Mouse (Mus musculus): ENCODE measurements around the gene Lsm7. TPM values are rescaled to one million over a fixed set of nuclear protein-coding genes. Genes with fewer than 3 reads are reported as not detected.

Lsm7 gene
- total RNA-seq, 1 experiment from 2014 or later, result 202 TPM

- ATAC-seq (replicated peaks in 1 of 2; ENCODE audit: insufficient read depth in 1 of 2, low FRiP score in 2 of 2, low TSS enrichment in 1 of 2, low read depth in 1 of 2, poor library complexity in 2 of 2, severe bottlenecking in 2 of 2), result peak in 1 of 2 experiments; percentile 46; a peak in 1 of 4 replicates
These were observed 26.3 kb upstream of the Lsm7 start for GRCm38 (mm10) chr10:80881301-80881700.

- no peak for ATAC-seq (replicated peaks in 1 of 2; ENCODE audit: insufficient read depth in 1 of 2, low FRiP score in 2 of 2, low TSS enrichment in 1 of 2, low read depth in 1 of 2, poor library complexity in 2 of 2, severe bottlenecking in 2 of 2)
These were observed 25.9 kb upstream of the Lsm7 start for GRCm38 (mm10) chr10:80880901-80881300.

- peak; percentile 65 to 68; a peak in 3 of 4 replicates for ATAC-seq (replicated peaks in 1 of 2; ENCODE audit: insufficient read depth in 1 of 2, low FRiP score in 2 of 2, low TSS enrichment in 1 of 2, low read depth in 1 of 2, poor library complexity in 2 of 2, severe bottlenecking in 2 of 2)
These were observed 25.2 kb upstream of the Lsm7 start for GRCm38 (mm10) chr10:80880131-80880641.

- no peak for ATAC-seq (replicated peaks in 1 of 2; ENCODE audit: insufficient read depth in 1 of 2, low FRiP score in 2 of 2, low TSS enrichment in 1 of 2, low read depth in 1 of 2, poor library complexity in 2 of 2, severe bottlenecking in 2 of 2)
These were observed 21.6 kb upstream of the Lsm7 start for GRCm38 (mm10) chr10:80876594-80876993.

- ATAC-seq (replicated peaks in 1 of 2; ENCODE audit: insufficient read depth in 1 of 2, low FRiP score in 2 of 2, low TSS enrichment in 1 of 2, low read depth in 1 of 2, poor library complexity in 2 of 2, severe bottlenecking in 2 of 2), result peak in 1 of 2 experiments; percentile 43; a peak in 2 of 4 replicates
These were observed 21.0 kb upstream of the Lsm7 start for GRCm38 (mm10) chr10:80876028-80876427.

- ATAC-seq (replicated peaks in 1 of 2; ENCODE audit: insufficient read depth in 1 of 2, low FRiP score in 2 of 2, low TSS enrichment in 1 of 2, low read depth in 1 of 2, poor library complexity in 2 of 2, severe bottlenecking in 2 of 2), result no peak
These were observed 19.0 kb upstream of the Lsm7 start for GRCm38 (mm10) chr10:80874035-80874434.

- ATAC-seq (replicated peaks in 1 of 2; ENCODE audit: insufficient read depth in 1 of 2, low FRiP score in 2 of 2, low TSS enrichment in 1 of 2, low read depth in 1 of 2, poor library complexity in 2 of 2, severe bottlenecking in 2 of 2), result no peak
These were observed 16.6 kb upstream of the Lsm7 start, which contains the start of gene Tmprss9 for GRCm38 (mm10) chr10:80871581-80871980. TSS of gene Tmprss9 (plus strand) at chr10:80871848.

GRCm38 (mm10) chr10:80870993-80871392 is 16.0 kb upstream of the Lsm7 start:
- no peak for ATAC-seq (replicated peaks in 1 of 2; ENCODE audit: insufficient read depth in 1 of 2, low FRiP score in 2 of 2, low TSS enrichment in 1 of 2, low read depth in 1 of 2, poor library complexity in 2 of 2, severe bottlenecking in 2 of 2)

- no peak for ATAC-seq (replicated peaks in 1 of 2; ENCODE audit: insufficient read depth in 1 of 2, low FRiP score in 2 of 2, low TSS enrichment in 1 of 2, low read depth in 1 of 2, poor library complexity in 2 of 2, severe bottlenecking in 2 of 2)
These were observed 9.4 kb upstream of the Lsm7 start for GRCm38 (mm10) chr10:80864446-80864845.

- no peak for ATAC-seq (replicated peaks in 1 of 2; ENCODE audit: insufficient read depth in 1 of 2, low FRiP score in 2 of 2, low TSS enrichment in 1 of 2, low read depth in 1 of 2, poor library complexity in 2 of 2, severe bottlenecking in 2 of 2)
These were observed 7.3 kb upstream of the Lsm7 start for GRCm38 (mm10) chr10:80862305-80862704.

- no peak; a peak in 1 of 4 replicates for ATAC-seq (replicated peaks in 1 of 2; ENCODE audit: insufficient read depth in 1 of 2, low FRiP score in 2 of 2, low TSS enrichment in 1 of 2, low read depth in 1 of 2, poor library complexity in 2 of 2, severe bottlenecking in 2 of 2)
These were observed 3.4 kb upstream of the Lsm7 start for GRCm38 (mm10) chr10:80858350-80858935.

- ATAC-seq (replicated peaks in 1 of 2; ENCODE audit: insufficient read depth in 1 of 2, low FRiP score in 2 of 2, low TSS enrichment in 1 of 2, low read depth in 1 of 2, poor library complexity in 2 of 2, severe bottlenecking in 2 of 2), result no peak
These were observed 2.8 kb upstream of the Lsm7 start for GRCm38 (mm10) chr10:80857848-80858247.

GRCm38 (mm10) chr10:80857386-80857785 is 2.4 kb upstream of the Lsm7 start:
- ATAC-seq (replicated peaks in 1 of 2; ENCODE audit: insufficient read depth in 1 of 2, low FRiP score in 2 of 2, low TSS enrichment in 1 of 2, low read depth in 1 of 2, poor library complexity in 2 of 2, severe bottlenecking in 2 of 2), result no peak

GRCm38 (mm10) chr10:80856908-80857307 is 1.9 kb upstream of the Lsm7 start:
- ATAC-seq (replicated peaks in 1 of 2; ENCODE audit: insufficient read depth in 1 of 2, low FRiP score in 2 of 2, low TSS enrichment in 1 of 2, low read depth in 1 of 2, poor library complexity in 2 of 2, severe bottlenecking in 2 of 2), result no peak

GRCm38 (mm10) chr10:80856267-80856666 is 1.3 kb upstream of the Lsm7 start:
- ATAC-seq (replicated peaks in 1 of 2; ENCODE audit: insufficient read depth in 1 of 2, low FRiP score in 2 of 2, low TSS enrichment in 1 of 2, low read depth in 1 of 2, poor library complexity in 2 of 2, severe bottlenecking in 2 of 2), result 0 out of 4 replicates have a peak, but pooled peaks of 1 of the 2 experiments have one; percentile 29

- peak in 1 of 2 experiments; percentile 5; a peak in 1 of 4 replicates for ATAC-seq (replicated peaks in 1 of 2; ENCODE audit: insufficient read depth in 1 of 2, low FRiP score in 2 of 2, low TSS enrichment in 1 of 2, low read depth in 1 of 2, poor library complexity in 2 of 2, severe bottlenecking in 2 of 2)
These were observed 702 bp upstream of the Lsm7 start for GRCm38 (mm10) chr10:80855749-80856073.

- peak; percentile 66 to 88 for ATAC-seq (replicated peaks in 1 of 2; ENCODE audit: insufficient read depth in 1 of 2, low FRiP score in 2 of 2, low TSS enrichment in 1 of 2, low read depth in 1 of 2, poor library complexity in 2 of 2, severe bottlenecking in 2 of 2)
These were observed 6.4 kb downstream of the Lsm7 start for GRCm38 (mm10) chr10:80848571-80848970.

- no peak for ATAC-seq (replicated peaks in 1 of 2; ENCODE audit: insufficient read depth in 1 of 2, low FRiP score in 2 of 2, low TSS enrichment in 1 of 2, low read depth in 1 of 2, poor library complexity in 2 of 2, severe bottlenecking in 2 of 2)
These were observed 9.3 kb downstream of the Lsm7 start for GRCm38 (mm10) chr10:80845732-80846131.

- ATAC-seq (replicated peaks in 1 of 2; ENCODE audit: insufficient read depth in 1 of 2, low FRiP score in 2 of 2, low TSS enrichment in 1 of 2, low read depth in 1 of 2, poor library complexity in 2 of 2, severe bottlenecking in 2 of 2), result no peak
These were observed 9.8 kb downstream of the Lsm7 start for GRCm38 (mm10) chr10:80845055-80845693.

Data from hematopoietic stem cell, adult 5-6 weeks (primary cell).